Mouse (Mus musculus) bone marrow macrophage, adult 2 months (primary cell): Measurements from ENCODE around the gene Tmprss11e. TPM values are rescaled to one million over a fixed set of nuclear protein-coding genes. Genes with fewer than 3 reads are reported as not detected.
A peak's percentile ranks its signal among the peaks of the same experiment; 100 is the strongest.

ENCODE experiments used
- H3K27ac ChIP-seq: 2 replicates; pipeline ENCODE4 v1.5.1; 2012; ENCODE audit warnings: low read depth, low read length; ENCODE audit not compliant: insufficient read depth
- H3K4me1 ChIP-seq: 2 replicates; pipeline ENCODE4 v1.6.1; 2012; ENCODE audit warnings: low read length; ENCODE audit not compliant: control insufficient read depth, insufficient read depth
- H3K4me3 ChIP-seq: 2 replicates; pipeline ENCODE4 v1.5.1; 2012; ENCODE audit warnings: mild to moderate bottlenecking, low read length, moderate library complexity; ENCODE audit not compliant: insufficient read depth
- CTCF ChIP-seq: IDR thresholded peaks from 2 replicates; pipeline ENCODE4 v1.5.1; 2012; ENCODE audit warnings: low read depth, mild to moderate bottlenecking, low read length, moderate library complexity
- POLR2A ChIP-seq: IDR thresholded peaks from 2 replicates; pipeline ENCODE4 v1.6.1; 2012; ENCODE audit warnings: mild to moderate bottlenecking, low read depth, low read length, borderline replicate concordance
- polyA plus RNA-seq: library from polyadenylated mRNA; stranded (reverse); fragments of >200 nt; gene quantifications from 2 replicates; pipeline ENCODE4 v1.2.4, GENCODE M21; 2012; ENCODE audit not compliant: missing spikeins, insufficient read depth, insufficient read length

Gene Tmprss11e
- polyA plus RNA-seq, 1 experiment: not detected

- no peak overlapping the region for H3K27ac ChIP-seq
Observed at GRCm38 (mm10) chr5:86704923-86705322, 40.7 kb downstream of the Tmprss11e start.

GRCm38 (mm10) chr5:86684667-86685066, 60.9 kb downstream of the Tmprss11e start:
- Histone ChIP-seq H3K27ac (no peak overlapping the region), H3K4me3 (no peak overlapping the region), H3K4me1 (no peaks in the 10 kb centered on the region)
- no peak for TF ChIP-seq POLR2A
- TF ChIP-seq CTCF: 0 out of 2 replicates have a peak, but pooled peaks have one; percentile 23

More at GRCm38 (mm10) chr5:86704923-86705322, 40.7 kb downstream of the Tmprss11e start:
- no peak overlapping the region for H3K4me3 ChIP-seq
- TF ChIP-seq POLR2A (no peak), CTCF (no peak)
- no peaks in the 10 kb centered on the region for H3K4me1 ChIP-seq

DNA sequence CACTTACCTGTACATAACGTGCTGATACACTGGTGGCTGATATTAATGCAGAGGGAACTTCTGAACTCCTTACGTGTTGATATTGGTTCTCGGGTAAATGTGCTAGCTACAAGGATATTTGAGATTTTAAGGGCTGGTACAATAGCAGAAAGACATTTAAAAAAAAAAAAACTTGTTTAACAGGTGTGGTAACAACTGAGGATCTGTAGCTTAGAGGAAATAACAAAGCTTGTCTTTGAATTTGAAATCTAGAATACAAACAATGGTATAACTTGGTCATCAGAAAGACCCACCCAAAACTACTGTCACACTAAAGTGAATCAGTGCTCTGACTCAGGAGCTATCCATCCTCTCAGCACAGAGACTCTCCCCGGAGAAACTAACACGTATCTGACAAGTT, 69.4 kb downstream of the Tmprss11e start, which contains the start of gene Tmprss11b:
Gene Tmprss11b (minus strand): TSS at position 101 of the 400 bp plus-strand sequence.
- Histone ChIP-seq H3K27ac (no peak within 1 kb of the TSS), H3K4me1 (no peaks in the 10 kb centered on the region), H3K4me3 (no peak within 1 kb of the TSS)
- TF ChIP-seq CTCF: no peak
- no peak for TF ChIP-seq POLR2A

Other genes starting within 250 kb of the Tmprss11e start
- gene Tmprss11g, start 227.2 kb downstream of the Tmprss11e start, polyA plus RNA-seq: not detected in 2 replicates
- gene Tmprss11f, start 113.4 kb downstream of the Tmprss11e start, polyA plus RNA-seq: not detected in 2 replicates
- not detected in 2 replicates for gene Tmprss11b, start 69.5 kb downstream of the Tmprss11e start, polyA plus RNA-seq
- gene Ythdc1, start 58.4 kb upstream of the Tmprss11e start, polyA plus RNA-seq: 58.3 and 67.2 TPM in 2 replicates
- gene Ugt2b34, start 161.1 kb upstream of the Tmprss11e start, polyA plus RNA-seq: not detected in 2 replicates
- gene Ugt2b1, start 180.7 kb upstream of the Tmprss11e start, polyA plus RNA-seq: not detected in 2 replicates